Mouse (Mus musculus) left cerebral cortex, adult 18-20 months (tissue): ENCODE measurements at regions not wholly inside any gene's neighbourhood (a gene's known extent, or its start where the extent isn't known, plus 50 kb on each side); places are given as distances from the start of the nearest gene placed in this dataset.

Experiments used
- DNase-seq, 2 experiments: peaks; one replicate each; pipeline ENCODE4 v3.0.0; 2021 to 2022; ENCODE audit warnings: low spot score in 2 of 2, mixed read lengths in 1 of 2

DNA sequence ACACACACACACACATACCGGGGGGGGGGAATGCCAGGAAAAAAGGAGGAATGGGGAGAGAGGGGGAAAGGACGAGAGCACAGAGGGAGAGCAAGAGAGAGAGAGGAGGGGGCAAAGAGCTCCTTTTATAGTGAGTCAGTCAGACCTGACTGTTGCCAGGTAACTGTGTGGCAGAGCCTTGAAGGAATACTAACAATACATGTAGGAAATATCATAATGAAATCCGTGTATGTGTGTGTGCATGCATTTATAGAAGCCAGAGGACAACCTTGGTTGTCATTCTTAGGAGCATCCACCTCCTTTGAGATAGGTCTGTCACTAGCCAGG is 127.6 kb upstream of the Med14 start:
- no peak for DNase-seq

DNA sequence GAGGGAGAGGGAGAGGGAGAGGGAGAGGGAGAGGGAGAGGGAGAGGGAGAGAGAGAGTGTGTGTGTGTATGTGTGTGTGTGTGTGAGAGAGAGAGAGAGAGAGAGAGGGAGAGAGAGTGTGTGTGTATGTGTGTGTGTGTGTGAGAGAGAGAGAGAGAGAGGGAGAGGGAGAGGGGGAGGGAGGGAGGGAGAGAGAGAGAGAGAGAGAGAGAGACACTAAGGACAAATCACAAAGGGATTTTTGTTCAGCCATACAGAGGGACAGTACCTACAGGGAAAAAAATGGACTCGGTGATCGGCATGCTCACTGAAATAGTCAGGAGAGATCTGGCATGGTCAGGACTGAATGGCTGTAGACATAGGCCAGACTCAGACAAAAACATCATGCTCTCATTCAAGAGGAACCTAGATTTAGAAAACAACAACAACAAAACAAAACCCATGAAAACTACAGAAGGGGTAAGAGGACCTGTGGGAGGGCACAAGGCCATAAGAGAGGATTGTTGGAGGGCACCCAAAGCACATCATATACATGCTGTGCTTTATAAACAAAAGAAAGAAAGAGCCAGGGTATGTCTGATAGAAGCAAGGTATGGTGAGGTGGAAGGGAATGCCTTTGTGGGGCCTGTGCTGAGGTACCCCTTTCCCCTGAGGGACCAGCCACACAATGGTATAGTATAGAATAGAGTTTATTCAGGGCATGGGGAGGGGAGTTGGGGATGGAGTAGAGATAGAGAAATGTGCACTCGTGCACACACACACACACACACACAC is 127.0 kb upstream of the Med14 start:
- DNase-seq = no peak

DNA sequence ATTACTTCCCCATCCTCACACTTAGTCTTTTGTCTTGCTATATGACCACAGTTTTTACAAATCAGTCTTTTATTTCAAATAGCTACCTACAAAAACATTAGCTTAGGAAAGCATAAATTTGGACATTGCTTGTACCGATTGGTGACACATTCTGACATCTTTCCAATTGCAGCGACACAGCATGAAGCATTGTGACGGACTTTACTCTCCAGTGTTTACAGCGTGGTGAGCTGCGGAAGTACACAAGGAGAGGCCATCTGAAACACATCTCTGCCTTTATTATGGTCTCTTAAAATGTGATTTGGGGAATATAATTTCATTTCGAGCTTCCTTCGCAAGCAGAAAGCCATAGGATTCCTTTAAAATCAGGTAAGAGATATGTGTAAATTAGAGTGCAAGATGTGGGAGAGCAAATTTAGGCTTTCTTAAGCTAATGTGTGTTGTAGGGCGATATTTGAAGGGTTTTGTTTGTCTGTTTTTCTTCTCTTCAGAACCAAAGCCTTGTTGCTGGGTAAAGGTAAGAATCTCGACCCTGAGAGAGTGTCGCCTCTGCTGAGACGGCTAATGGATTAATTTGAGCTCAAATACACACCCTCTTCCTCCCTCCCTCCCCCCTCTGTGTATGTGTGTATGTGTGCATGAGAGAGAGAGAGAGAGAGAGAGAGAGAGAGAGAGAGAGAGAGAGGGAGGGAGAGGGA is 126.3 kb upstream of the Med14 start:
- DNase-seq = no peak

DNA sequence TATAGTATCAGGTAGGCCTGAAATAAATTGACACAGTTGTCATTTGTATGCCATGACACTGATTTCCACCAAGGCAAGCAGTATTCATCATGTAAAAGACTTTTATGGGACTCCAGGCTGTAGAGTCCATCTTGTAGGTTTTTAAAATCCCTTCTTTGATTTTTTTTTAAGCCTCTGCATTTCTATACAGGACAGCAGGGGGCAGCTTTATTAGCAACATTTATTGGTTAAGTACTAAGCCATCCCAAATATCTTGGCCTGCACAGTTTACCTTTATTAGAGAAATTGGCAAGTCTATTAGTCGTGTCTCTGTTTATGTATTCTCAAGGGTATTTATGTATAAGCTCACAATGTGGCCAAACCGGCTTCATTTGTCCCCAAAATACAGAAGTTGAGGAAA is 125.6 kb upstream of the Med14 start:
- DNase-seq = no peak

DNA sequence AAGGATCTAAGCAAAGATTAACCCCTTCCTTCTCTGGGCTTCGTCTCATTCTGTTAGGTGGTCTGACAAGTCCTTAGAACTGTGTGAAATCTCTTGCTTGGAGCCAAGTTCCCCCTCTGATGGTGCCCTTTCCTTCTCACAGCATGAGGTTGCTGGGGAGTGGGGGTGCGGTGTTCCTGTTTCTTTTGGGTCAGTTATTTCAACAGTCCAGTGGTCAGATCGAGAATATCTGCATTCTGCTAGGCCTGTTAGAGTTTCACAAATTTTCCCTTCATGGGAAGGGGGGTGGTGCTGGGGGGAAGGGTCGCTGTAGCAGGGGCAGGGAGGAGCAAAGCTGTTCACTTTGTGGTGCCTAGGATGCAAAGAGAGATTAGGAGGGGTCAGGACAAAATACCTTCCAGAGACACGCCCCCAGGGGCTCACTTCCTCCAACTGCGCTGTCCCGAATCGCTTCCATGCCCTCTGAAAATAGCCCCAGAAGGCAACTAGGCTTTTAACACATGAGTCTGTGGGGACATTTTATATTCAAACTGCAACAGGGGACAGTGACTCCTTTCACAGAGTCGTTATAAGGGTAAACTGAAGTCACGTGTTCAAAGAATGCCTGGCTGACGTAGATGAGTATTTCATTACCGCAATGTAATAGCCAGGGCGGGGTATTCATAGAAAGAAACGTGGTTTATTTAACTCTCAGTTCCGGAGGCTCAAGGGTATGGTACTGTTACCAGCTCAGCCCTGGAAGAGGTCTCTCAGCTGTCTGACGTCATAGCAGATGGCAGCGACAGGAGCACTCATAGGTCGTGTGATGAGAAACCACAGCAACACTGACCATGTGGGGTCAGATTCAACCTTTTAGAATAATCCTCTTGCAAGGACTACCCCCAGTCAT is 124.5 kb upstream of the Med14 start:
- no peak for DNase-seq

DNA sequence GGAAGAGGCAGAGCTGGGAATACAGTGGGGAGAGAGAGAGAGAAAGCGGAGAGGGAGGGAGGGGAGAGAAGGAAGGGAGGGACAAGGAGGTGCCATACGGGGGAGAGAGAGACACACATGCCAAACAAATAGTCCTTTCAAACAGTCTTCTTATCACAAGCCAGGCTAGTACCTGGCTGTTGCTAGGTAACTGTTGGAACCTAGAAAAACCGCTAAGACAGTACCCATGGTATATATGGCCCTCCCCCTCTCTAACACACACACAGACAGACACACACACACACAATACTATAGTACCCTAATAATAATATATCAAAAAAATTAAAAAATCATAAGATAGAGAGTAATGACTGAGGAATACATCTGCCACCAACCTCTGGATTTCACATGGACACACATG is 117.4 kb upstream of the Med14 start:
- no peak for DNase-seq

DNA sequence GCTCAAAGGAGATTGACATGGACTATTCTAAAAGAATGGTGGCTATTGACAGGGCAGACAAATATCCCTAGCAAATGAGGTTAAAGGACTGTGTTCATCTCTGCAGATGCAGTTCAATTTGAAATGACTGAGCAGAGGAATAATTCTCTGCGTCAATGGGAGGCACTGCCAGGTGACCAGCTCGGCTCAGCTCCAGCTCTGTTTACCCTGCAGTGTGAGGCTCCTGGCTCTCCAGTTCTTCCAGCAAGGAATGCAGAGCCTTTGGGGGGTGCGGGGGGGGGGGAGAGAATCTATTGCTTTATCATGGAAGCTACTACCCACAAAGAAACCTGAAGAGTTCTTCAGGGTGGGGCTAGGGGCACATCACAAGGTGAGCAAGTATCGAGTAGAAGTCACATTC is 115.6 kb upstream of the Med14 start:
- no peak for DNase-seq

DNA sequence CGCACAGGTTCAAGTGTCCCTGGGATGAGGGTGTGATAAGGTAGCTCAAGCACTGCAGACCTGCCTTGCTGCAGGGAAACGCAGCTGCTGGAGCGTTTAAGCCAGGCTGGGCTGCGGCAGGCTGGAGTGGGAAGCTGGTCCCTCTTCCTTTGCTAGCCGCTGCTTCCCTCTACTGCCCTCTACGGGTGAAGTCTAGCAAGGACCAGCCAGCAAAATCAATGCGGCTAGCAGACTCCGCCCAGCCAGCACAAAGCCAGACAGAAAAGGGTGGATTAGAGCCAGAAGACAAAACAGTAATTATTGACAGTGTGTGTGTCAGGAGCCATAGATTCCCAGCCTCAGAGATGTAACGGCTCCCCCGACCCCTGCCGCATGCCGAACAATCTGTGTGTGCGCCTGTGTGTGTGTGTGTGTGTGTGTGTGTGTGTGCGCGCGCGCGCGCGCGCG is 111.8 kb upstream of the Med14 start:
- peak; percentile 73 to 75 for DNase-seq

DNA sequence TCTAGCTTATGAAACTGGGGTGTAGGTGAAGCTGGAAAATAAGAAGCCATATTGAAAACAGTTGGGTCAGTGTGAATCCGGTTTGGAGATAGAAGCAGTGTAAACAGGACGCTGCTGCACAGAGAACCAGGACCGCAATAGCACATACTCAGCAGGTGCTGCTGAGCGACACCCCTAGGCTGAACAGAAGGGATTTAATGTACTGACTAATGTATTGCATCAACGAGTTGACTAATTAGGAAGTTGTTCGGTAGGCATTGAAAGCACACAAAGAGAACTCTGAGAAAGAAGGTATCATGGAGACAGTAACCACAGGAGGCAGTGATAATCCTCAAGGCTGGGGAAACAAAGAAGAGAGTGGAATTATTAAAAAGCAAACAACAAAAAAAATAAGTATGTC is 111.4 kb upstream of the Med14 start:
- no peak for DNase-seq

DNA sequence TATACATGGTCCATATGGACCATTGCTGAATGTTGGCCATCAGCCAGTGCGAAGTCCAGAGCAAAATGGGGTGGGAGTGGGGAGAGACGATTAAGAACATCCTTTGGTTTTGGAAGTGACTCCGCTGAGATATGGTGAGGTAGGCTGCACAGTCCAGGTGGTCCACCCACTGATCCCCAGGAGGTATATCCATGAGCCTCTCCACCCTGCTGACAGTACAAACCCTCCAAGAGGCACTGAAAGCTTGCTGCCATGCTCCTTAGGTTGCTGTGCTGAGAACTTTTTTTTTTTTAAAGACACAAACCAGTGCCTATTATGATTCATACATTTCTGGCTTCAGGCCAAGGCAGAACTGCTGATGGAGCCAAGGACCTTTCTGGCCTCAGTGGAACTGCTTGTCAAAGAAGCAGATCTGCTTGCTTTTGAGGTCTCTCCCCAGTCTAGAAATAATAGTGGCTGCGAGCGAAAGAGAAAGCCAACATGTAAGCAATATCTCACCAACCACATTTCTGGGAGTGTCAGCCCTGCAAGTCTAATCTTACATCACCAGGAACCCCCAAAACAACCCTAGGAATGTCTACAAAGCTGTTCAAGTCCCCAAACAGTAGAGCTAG is 105.1 kb upstream of the Med14 start:
- DNase-seq = no peak

DNA sequence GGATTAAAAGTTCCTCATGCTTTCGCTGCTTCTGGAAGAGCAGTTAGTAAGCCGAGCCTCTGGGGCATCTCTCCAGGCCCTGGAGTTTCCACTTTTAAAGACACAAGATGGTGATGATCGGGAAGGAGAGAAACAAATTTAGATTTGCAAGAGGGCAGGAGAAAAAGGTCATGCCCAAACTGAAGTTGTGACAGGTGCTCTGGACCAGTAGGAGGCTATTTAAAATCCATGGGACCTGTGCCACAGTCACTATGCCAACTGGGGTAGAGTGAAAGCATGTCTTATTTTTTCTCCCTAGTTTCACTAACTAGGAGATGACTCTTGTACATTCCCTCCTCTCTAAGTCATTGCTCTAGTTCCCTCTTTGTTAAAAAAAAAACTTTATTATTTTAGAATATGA is 104.3 kb upstream of the Med14 start:
- no peak for DNase-seq

DNA sequence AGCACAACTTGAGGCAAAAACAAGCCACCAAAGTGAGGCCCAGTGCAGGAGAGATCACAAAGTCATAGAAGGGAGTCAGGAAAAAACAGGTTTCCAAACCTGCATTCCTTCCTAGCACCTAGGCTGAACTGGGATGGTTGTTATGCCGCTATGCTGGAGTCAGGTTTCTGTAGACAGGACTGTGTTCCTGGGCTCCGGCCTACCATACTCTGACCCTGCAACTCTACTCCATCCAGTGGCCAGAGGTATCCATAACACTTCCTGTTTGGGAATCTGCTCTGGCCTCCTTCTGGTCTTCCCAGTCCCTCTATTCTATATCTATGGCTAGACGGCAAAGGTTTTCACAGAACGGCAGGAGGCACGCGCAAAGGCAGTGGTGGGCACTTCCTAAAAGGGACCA is 98.3 kb upstream of the Med14 start:
- DNase-seq = no peak

DNA sequence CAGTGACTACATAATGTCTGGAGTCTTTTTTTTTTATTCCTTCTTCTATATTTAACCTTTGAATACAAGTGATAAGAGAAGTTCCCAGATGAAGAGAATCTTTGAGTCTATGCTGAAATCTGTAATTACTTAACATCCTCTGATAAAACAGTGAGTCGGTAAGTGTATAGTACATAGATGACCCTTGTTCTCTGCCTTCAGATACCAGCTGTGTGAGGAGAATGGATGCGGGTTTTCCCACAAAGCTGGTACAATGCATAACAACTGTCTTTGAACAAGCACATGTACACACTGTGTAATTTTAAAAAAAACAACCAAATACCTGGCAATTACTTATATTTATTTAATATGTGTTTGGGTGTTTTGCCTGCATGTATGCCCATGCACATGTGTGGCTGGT is 96.9 kb upstream of the Med14 start:
- no peak for DNase-seq

DNA sequence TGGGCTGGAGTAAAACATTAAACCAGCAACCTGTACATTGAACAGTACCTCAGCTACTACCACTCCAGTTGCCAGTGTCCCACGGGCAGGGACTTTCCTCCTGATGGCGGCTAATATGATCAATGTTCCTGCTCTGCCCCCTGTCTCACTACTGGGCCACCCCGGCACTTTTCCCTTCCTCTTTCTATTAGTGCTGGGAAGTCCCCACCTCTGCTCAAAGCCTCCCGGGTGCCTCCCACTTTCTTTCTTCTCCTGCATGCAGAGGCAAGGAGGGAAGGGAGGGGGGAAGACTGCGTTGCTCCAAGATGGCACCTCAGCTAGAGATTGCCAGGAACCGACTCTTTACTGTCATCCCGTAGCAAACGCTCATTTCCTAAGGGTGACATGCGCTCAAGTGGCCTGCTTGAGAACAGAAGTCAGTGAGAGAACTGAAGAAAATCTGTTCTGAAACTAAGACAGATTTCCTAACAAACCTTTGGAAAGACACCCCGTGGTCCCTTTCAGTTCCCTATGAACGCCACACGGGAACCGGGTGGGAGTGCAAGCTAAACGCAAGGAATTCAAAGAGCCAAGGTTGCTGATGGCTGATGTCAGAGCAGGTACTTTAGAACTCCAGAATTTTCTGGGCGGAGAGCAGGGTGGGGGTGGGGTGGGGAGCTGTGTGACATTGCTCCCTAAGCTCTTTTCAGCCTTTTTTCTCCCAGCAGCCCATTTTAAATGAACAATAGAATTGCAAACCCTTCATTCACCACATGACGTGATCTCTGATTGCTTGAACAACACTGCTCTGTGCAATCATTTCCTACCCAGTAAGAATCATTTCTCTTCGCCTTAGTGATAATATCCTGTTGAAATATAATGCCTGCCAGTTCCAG is 96.2 kb upstream of the Med14 start:
- DNase-seq = peak in 1 of 2 experiments; percentile 8

DNA sequence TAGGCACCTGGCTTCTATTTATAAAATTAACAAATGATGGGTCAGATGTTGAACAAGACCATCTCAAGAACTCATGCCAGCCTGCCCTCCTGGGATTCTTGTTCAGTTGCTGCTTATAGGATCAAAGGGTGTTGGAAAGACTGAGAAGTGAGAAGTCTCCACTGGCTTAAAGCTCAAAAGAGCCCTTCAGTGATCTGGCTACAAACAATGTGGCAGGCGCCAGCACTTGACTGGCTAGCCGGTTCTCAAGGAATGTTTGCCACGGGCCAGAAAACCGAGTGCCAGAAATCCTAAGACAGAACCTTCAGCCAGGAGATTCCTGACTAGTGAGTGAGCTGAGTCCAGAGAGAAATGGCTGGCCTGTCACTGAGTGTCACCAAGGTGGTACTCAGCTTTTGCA is 93.6 kb upstream of the Med14 start:
- DNase-seq = no peak

DNA sequence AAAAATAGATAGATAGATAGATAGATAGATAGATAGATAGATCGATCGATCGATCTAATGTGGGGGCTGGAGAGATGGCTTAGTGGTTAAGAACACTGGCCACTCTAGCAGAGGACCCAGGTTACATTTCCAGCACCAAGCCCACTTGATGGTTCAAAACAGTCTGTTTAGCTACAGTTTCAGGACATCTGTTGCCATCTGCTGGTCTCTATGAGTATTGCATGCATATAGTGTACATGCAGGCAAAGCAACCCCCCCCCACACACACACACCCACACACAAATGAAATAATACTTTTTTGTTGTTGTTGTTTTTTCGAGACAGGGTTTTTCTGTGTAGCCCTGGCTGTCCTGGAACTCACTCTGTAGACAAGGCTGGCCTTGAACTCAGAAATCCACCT is 89.8 kb upstream of the Med14 start:
- DNase-seq = no peak

DNA sequence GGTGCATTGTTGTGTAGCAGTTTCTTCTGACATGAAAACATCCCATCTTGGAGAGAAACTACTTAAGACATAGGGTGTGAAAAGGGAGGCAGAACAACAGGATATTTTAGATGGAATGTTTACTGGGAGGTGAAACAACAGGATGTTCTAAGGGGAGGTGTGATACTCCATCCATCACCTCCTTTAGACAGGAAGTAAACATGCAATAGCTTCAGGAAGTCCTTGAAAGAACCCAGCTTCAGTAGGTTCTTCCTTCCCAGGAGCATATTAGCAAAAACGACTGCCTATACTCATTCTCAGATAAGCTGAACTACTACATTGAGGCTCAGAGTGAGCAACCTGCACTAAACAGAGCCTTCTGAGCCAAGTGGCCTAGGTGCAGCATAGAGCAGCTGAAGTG is 82.6 kb upstream of the Med14 start:
- no peak for DNase-seq

DNA sequence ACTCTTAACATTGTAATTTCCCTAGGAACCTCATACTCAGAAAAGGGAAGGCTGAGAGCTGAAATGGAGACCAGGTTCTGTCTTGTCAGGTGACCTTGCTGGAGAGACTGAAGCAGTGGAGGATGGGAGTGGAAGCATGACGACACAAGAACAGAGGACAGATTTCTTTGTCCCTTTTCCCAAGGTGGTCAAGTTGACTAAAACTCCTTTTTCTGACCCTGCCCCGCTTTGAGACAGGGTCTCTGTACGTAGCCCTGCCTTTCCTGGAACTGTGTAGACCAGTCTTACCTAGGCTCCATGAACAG is 79.1 kb upstream of the Med14 start:
- no peak for DNase-seq

DNA sequence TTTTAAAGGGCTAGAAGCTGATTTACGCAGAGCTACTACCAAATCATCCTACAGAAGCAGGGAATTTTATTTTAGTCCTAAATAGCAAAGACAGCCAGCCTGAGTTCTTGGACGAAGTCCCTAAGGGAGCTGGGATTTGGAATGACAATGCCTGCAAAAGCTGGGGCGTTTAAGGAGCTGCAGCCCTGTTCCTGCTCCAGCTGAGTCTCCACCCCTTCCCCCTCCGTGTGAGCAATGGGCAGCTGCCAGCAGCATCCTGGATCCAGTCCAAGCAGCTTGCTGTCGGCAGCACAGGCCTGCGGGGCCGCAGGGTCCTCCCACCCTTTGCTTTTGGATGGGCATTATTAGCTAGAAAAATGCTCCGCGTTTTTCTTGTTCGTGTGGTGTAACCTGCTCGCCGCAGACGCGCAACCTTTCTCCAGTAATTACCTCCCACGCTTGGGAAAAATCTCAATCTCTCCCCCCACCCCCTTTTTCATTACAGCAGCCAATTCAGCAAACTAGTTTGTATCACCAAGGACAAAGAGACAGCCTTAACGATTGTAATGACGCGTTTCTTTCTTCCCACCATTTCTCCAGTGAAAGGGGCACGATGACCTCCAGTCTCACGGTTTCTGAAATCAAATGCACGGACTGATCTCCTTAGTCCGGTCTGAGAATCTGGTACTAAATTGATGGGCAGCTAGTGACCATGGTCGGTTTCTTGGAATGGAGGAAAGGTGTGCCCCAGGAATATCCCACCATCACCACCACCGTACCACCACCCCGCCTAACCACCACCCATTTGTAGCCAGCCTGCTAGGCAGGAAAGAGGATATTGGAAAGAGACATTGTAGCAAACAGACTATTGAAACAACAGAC is 78.5 kb upstream of the Med14 start:
- peak; percentile 71 to 78 for DNase-seq
